Mouse (Mus musculus): Measurements from ENCODE around the gene Pld6. TPM values are rescaled to one million over a fixed set of nuclear protein-coding genes. Genes with fewer than 3 reads are reported as not detected.

Pld6 gene
- polyA plus RNA-seq, 1 experiment from 2014 or later = 2.1 TPM

DNA sequence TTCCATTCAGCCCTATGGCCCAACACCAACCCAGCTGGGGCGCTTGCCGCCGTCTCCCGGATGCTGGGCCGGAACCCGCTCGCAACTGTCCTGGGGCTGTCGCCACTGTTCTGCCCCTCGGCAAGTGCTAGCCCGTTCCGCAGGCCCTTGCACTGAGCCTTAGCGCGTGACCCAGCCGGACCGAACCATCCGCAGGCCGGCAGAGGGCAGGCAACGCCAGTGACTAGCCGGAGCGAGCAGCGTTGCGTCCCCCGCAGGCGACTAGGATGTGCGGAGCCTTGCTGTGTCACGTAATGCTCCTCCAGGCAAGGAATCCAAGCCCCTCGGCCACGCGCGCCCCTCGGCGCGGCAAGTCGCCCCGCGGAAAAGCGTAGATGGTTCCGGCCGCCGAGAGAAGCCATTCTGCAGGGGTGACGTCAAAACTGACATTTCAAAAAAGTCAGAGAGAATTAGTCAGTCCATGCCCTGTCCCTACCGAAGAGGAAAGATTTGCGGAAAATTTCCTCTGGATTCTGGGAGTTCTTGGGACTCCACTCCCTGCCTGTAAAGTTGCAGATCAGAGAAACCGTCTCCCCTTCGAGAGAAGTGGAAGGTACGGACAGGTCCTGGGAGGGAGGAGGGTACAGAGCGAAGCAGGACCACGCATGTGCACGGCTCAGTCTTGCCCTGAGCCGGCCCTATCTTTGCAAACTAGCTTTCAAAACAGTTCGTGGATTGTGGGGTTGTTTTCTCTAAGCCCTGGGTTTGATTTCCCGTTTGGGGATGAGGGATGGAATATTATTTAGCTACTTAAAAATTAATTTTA lies 22.4 kb upstream of the Pld6 start, which contains the start of gene Flcn:
Flcn (minus strand) TSS at position 347 of the 805 bp plus-strand sequence.
- peak within 1 kb of the TSS; percentile 93 for H3K4me2 ChIP-seq (ENCODE audit: low read depth, low read length)
- H3K27me3 ChIP-seq (ENCODE audit: control insufficient read depth, insufficient read depth, low read depth, low read length) = no peaks in the 10 kb centered on the region
- peak; percentile 92 for ATAC-seq (ENCODE audit: low read depth)
- under 1% methylated on average over 52 of the region's 52 CpGs for WGBS (ENCODE audit: insufficient replicate concordance)
- no peaks in the 10 kb centered on the region for H3K9me3 ChIP-seq (replicated peaks; ENCODE audit: control insufficient read depth, low read length)
- peak within 1 kb of the TSS; percentile 88 for H3K9ac ChIP-seq (ENCODE audit: low read depth, low read length)
- peak within 1 kb of the TSS; percentile 88 for H3K27ac ChIP-seq (ENCODE audit: low read length)
- H3K36me3 ChIP-seq (ENCODE audit: control insufficient read depth, insufficient read depth) = peaks cover 3% of the 10 kb centered on the region; the same call in 1 of the 2 replicates
- peaks cover 10% of the 10 kb centered on the region for H3K4me1 ChIP-seq (ENCODE audit: control insufficient read depth, low read depth, low read length)
- H3K4me3 ChIP-seq (ENCODE audit: low read depth, low read length) = peak within 1 kb of the TSS; percentile 72

GRCm38 (mm10) chr11:59809071-59809669 lies 21.7 kb upstream of the Pld6 start:
- WGBS (ENCODE audit: insufficient replicate concordance) = under 1% methylated on average over 15 of the region's 15 CpGs
- peak overlapping the region; percentile 88 for H3K27ac ChIP-seq (ENCODE audit: low read length)
- peak overlapping the region; percentile 88 for H3K9ac ChIP-seq (ENCODE audit: low read depth, low read length)
- peak overlapping the region; percentile 72 for H3K4me3 ChIP-seq (ENCODE audit: low read depth, low read length)
- H3K36me3 ChIP-seq (ENCODE audit: control insufficient read depth, insufficient read depth) = peaks cover 3% of the 10 kb centered on the region; the same call in 1 of the 2 replicates
- no peaks in the 10 kb centered on the region for H3K9me3 ChIP-seq (replicated peaks; ENCODE audit: control insufficient read depth, low read length)
- H3K4me1 ChIP-seq (ENCODE audit: control insufficient read depth, low read depth, low read length) = peaks cover 10% of the 10 kb centered on the region
- ATAC-seq (ENCODE audit: low read depth) = peak; percentile 57
- H3K4me2 ChIP-seq (ENCODE audit: low read depth, low read length) = peak overlapping the region; percentile 93
- H3K27me3 ChIP-seq (ENCODE audit: control insufficient read depth, insufficient read depth, low read depth, low read length) = no peaks in the 10 kb centered on the region

- Histone ChIP-seq H3K4me1 (ENCODE audit: control insufficient read depth, low read depth, low read length) (peaks cover 10% of the 10 kb centered on the region), H3K4me3 (ENCODE audit: low read depth, low read length) (peak overlapping the region; percentile 72), H3K27me3 (ENCODE audit: control insufficient read depth, insufficient read depth, low read depth, low read length) (no peaks in the 10 kb centered on the region), H3K27ac (ENCODE audit: low read length) (peak overlapping the region; percentile 88), H3K9me3 (replicated peaks; ENCODE audit: control insufficient read depth, low read length) (no peaks in the 10 kb centered on the region), H3K36me3 (ENCODE audit: control insufficient read depth, insufficient read depth) (peaks cover 8% of the 10 kb centered on the region), H3K4me2 (ENCODE audit: low read depth, low read length) (peak overlapping the region; percentile 93), H3K9ac (ENCODE audit: low read depth, low read length) (peak overlapping the region; percentile 88; the same call in 1 of the 2 replicates)
- ATAC-seq (ENCODE audit: low read depth) = no peak
- WGBS (ENCODE audit: insufficient replicate concordance) = 63% methylated on average over 14 of the region's 14 CpGs
These were observed 20.9 kb upstream of the Pld6 start for GRCm38 (mm10) chr11:59808170-59808960.

DNA sequence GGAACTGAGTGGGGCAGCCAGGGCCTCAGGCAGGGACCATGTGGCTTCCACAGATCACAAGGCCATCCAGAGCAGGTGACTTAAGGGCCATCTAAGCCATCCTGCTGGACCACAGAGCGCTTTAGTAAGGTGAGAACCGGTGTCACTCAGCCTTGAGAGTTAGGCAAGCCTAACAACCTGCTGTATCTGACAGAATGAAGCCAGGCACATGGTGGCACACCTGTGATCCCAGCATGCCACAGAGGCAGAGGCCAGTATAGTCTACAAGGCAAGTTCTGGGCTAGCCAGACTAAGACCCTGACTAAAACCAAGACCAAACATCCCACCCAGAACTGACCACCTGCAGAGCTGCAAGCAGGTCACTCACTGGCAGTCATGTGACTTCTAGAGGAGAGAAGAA lies 18.2 kb upstream of the Pld6 start:
- H3K36me3 ChIP-seq (ENCODE audit: control insufficient read depth, insufficient read depth) = peaks cover 28% of the 10 kb centered on the region
- no peak overlapping the region for H3K27ac ChIP-seq (ENCODE audit: low read length)
- no peak for ATAC-seq (ENCODE audit: low read depth)
- H3K4me1 ChIP-seq (ENCODE audit: control insufficient read depth, low read depth, low read length) = peaks cover 10% of the 10 kb centered on the region
- H3K27me3 ChIP-seq (ENCODE audit: control insufficient read depth, insufficient read depth, low read depth, low read length) = no peaks in the 10 kb centered on the region
- 87% methylated on average over 2 of the region's 2 CpGs for WGBS (ENCODE audit: insufficient replicate concordance)
- no peak overlapping the region for H3K4me3 ChIP-seq (ENCODE audit: low read depth, low read length)
- H3K9ac ChIP-seq (ENCODE audit: low read depth, low read length) = no peak overlapping the region
- H3K4me2 ChIP-seq (ENCODE audit: low read depth, low read length) = no peak overlapping the region
- H3K9me3 ChIP-seq (replicated peaks; ENCODE audit: control insufficient read depth, low read length) = no peaks in the 10 kb centered on the region

GRCm38 (mm10) chr11:59805256-59805655 lies 17.8 kb upstream of the Pld6 start:
- Histone ChIP-seq H3K4me3 (ENCODE audit: low read depth, low read length) (no peak overlapping the region), H3K27ac (ENCODE audit: low read length) (no peak overlapping the region), H3K4me1 (ENCODE audit: control insufficient read depth, low read depth, low read length) (peaks cover 10% of the 10 kb centered on the region), H3K9me3 (replicated peaks; ENCODE audit: control insufficient read depth, low read length) (no peaks in the 10 kb centered on the region), H3K27me3 (ENCODE audit: control insufficient read depth, insufficient read depth, low read depth, low read length) (no peaks in the 10 kb centered on the region), H3K4me2 (ENCODE audit: low read depth, low read length) (no peak overlapping the region), H3K36me3 (ENCODE audit: control insufficient read depth, insufficient read depth) (peaks cover 32% of the 10 kb centered on the region), H3K9ac (ENCODE audit: low read depth, low read length) (no peak overlapping the region)
- ATAC-seq (ENCODE audit: low read depth) = no peak
- 78% methylated on average over 1 of the region's 1 CpGs for WGBS (ENCODE audit: insufficient replicate concordance)

DNA sequence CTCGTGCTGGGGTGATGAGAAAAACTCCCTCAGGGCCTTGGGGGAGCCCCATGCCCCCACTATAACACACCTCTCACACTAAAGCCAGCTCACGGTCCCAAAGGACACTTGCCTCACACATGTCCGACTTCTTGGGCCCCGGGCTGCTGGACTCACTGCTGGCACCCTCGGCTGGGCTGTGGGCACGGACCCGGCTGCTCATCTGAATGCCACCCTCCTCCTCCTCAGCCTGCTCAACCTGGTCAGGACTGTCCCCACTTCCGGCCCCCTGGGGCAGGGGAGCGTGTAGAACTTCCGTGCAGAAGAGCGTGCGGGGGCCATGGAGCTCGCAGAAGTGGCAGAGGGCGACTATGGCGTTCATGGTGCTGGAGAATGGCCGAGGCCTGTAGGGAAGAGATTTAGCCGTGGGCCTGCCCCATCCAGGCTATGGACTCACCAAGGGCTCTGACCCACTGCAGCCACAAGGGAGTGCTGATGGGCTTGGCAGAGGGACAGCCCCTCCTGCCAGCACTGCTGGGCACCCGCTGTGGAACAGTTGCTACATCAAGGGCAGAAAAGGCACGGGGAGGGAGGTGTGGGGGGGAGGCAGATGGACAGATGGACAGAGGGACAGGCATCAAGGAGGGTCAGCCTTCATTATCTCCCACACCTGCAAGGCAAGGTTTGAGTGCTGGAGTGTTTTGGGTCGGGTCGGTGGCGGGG lies 17.1 kb upstream of the Pld6 start:
- no peak for ATAC-seq (ENCODE audit: low read depth)
- WGBS (ENCODE audit: insufficient replicate concordance) = 82% methylated on average over 22 of the region's 22 CpGs
- no peaks in the 10 kb centered on the region for H3K27me3 ChIP-seq (ENCODE audit: control insufficient read depth, insufficient read depth, low read depth, low read length)
- H3K9me3 ChIP-seq (replicated peaks; ENCODE audit: control insufficient read depth, low read length) = no peaks in the 10 kb centered on the region
- H3K36me3 ChIP-seq (ENCODE audit: control insufficient read depth, insufficient read depth) = peaks cover 38% of the 10 kb centered on the region
- no peak overlapping the region for H3K4me2 ChIP-seq (ENCODE audit: low read depth, low read length)
- H3K9ac ChIP-seq (ENCODE audit: low read depth, low read length) = no peak overlapping the region
- H3K4me3 ChIP-seq (ENCODE audit: low read depth, low read length) = no peak overlapping the region
- no peak overlapping the region for H3K27ac ChIP-seq (ENCODE audit: low read length)
- H3K4me1 ChIP-seq (ENCODE audit: control insufficient read depth, low read depth, low read length) = peaks cover 10% of the 10 kb centered on the region

- no peak overlapping the region for H3K4me2 ChIP-seq (ENCODE audit: low read depth, low read length)
- H3K27ac ChIP-seq (ENCODE audit: low read length) = no peak overlapping the region
- H3K9me3 ChIP-seq (replicated peaks; ENCODE audit: control insufficient read depth, low read length) = no peaks in the 10 kb centered on the region
- ATAC-seq (ENCODE audit: low read depth) = no peak
- H3K4me3 ChIP-seq (ENCODE audit: low read depth, low read length) = no peak overlapping the region
- H3K9ac ChIP-seq (ENCODE audit: low read depth, low read length) = no peak overlapping the region
- WGBS (ENCODE audit: insufficient replicate concordance) = 81% methylated on average over 14 of the region's 14 CpGs
- no peaks in the 10 kb centered on the region for H3K27me3 ChIP-seq (ENCODE audit: control insufficient read depth, insufficient read depth, low read depth, low read length)
- peaks cover 3% of the 10 kb centered on the region for H3K4me1 ChIP-seq (ENCODE audit: control insufficient read depth, low read depth, low read length)
- H3K36me3 ChIP-seq (ENCODE audit: control insufficient read depth, insufficient read depth) = peaks cover 49% of the 10 kb centered on the region
These were observed 16.1 kb upstream of the Pld6 start for GRCm38 (mm10) chr11:59803516-59803915.

GRCm38 (mm10) chr11:59801881-59802280 lies 14.4 kb upstream of the Pld6 start:
- WGBS (ENCODE audit: insufficient replicate concordance) = 83% methylated on average over 8 of the region's 8 CpGs
- Histone ChIP-seq H3K4me1 (ENCODE audit: control insufficient read depth, low read depth, low read length) (no peaks in the 10 kb centered on the region), H3K27me3 (ENCODE audit: control insufficient read depth, insufficient read depth, low read depth, low read length) (no peaks in the 10 kb centered on the region), H3K4me3 (ENCODE audit: low read depth, low read length) (no peak overlapping the region), H3K36me3 (ENCODE audit: control insufficient read depth, insufficient read depth) (peaks cover 56% of the 10 kb centered on the region), H3K27ac (ENCODE audit: low read length) (no peak overlapping the region), H3K9ac (ENCODE audit: low read depth, low read length) (no peak overlapping the region), H3K9me3 (replicated peaks; ENCODE audit: control insufficient read depth, low read length) (no peaks in the 10 kb centered on the region), H3K4me2 (ENCODE audit: low read depth, low read length) (no peak overlapping the region)
- no peak for ATAC-seq (ENCODE audit: low read depth)
